Mouse (Mus musculus) heart, embryonic 14.5 days (tissue): ENCODE measurements around the gene Olfr553. TPM values are rescaled to one million over a fixed set of nuclear protein-coding genes. Genes with fewer than 3 reads are reported as not detected.
"Not testable (repeated sequence)": the region's sequence is repeated elsewhere in the genome, so short reads cannot be mapped to it uniquely, and the experiment has no call there.

Source experiments
- ATAC-seq: fragments of 200-750 bp; cut with Nextera tagmentation; 2 replicates; pipeline ENCODE4 v1.8.0; 2017; ENCODE audit warnings: low read depth, moderate TSS enrichment; ENCODE audit not compliant: insufficient number of reproducible peaks, insufficient read depth, low FRiP score
- H3K27ac ChIP-seq, 2 experiments: fragments of 200-500 bp in 1 of 2; fragments of 300-500 bp in 1 of 2; sonication (generic) in 1 of 2; replicated peaks in 1 of 2; 2 replicates each; pipeline ENCODE4 v1.5.1; 2012 to 2014; ENCODE audit warnings: low read depth in 2 of 2, low read length in 2 of 2, control low read depth in 1 of 2, mild to moderate bottlenecking in 1 of 2, mixed read lengths in 1 of 2; ENCODE audit not compliant: control insufficient read depth in 1 of 2, insufficient read depth in 1 of 2
- H3K27me3 ChIP-seq: fragments of 300-500 bp; sonication (generic); 2 replicates; pipeline ENCODE4 v1.6.1; 2014; ENCODE audit warnings: mild to moderate bottlenecking, low read length, control low read depth; ENCODE audit not compliant: control insufficient read depth, insufficient read depth
- H3K36me3 ChIP-seq: fragments of 300-500 bp; sonication (generic); 2 replicates; pipeline ENCODE4 v1.6.1; 2014; ENCODE audit warnings: mild to moderate bottlenecking, control low read depth, low read length, mixed read lengths; ENCODE audit not compliant: control insufficient read depth, insufficient read depth
- H3K4me1 ChIP-seq, 2 experiments: fragments of 200-500 bp in 1 of 2; fragments of 300-500 bp in 1 of 2; sonication (generic) in 1 of 2; 2 replicates each; pipeline ENCODE4 v1.6.1; 2012 to 2014; ENCODE audit warnings: low read length in 2 of 2, control low read depth in 1 of 2, mixed read lengths in 1 of 2; ENCODE audit not compliant: control insufficient read depth in 2 of 2, insufficient read depth in 2 of 2
- H3K4me2 ChIP-seq: fragments of 300-500 bp; sonication (generic); 2 replicates; pipeline ENCODE4 v1.6.1; 2014; ENCODE audit warnings: mild to moderate bottlenecking, low read length
- H3K4me3 ChIP-seq, 2 experiments: fragments of 200-500 bp in 1 of 2; fragments of 300-500 bp in 1 of 2; sonication (generic) in 1 of 2; 2 replicates each; pipeline ENCODE4 v1.5.1; 2012 to 2014; ENCODE audit warnings: low read length in 2 of 2, mild to moderate bottlenecking in 2 of 2, control low read depth in 1 of 2, low read depth in 1 of 2, moderate library complexity in 1 of 2; ENCODE audit not compliant: control insufficient read depth in 1 of 2, insufficient read depth in 1 of 2
- H3K9ac ChIP-seq: fragments of 300-500 bp; sonication (generic); 2 replicates; pipeline ENCODE4 v1.6.1; 2014; ENCODE audit warnings: mild to moderate bottlenecking, low read length
- H3K9me3 ChIP-seq: fragments of 300-500 bp; sonication (generic); 2 replicates; pipeline ENCODE4 v1.6.1; 2016; ENCODE audit warnings: low read length, control low read depth; ENCODE audit not compliant: control insufficient read depth
- WGBS: fragments of 180-500 bp; shearing (Covaris S2); extraction: QIAGEN DNeasy Blood & Tissue Kit; methylation state at CpG from one replicate; pipeline ENCODE4 v1.1.7; 2014; 5-methylcytosine and 5-hydroxymethylcytosine counted together
- polyA plus RNA-seq: library from polyadenylated mRNA; unstranded; fragments of >200 nt; fragmentation: Nextera tagmentation; extraction: Ambion mirVana; gene quantifications from 2 replicates; pipeline ENCODE4 v1.2.1, GENCODE M21; 2014

Olfr553 gene
- polyA plus RNA-seq, result not detected in 2 replicates

DNA sequence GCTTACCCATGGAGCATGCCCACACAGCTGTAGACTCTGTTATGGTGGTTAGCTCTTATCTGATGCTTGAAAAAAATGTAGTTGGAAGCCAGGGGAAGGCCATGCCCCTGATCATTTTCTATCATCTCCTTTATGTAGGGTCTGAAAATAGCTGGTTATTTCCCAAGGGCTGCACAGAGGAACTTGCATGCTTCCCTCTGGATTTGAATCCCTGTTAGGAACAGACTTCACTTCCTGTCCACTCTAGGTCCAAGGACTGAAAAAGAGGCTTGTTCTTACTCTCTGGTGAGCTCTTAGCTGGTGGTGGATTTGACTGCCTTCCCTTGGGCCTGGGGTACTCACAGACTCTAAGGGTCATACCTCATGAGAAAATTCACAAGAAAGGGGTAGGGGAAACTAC is at the start of gene Olfr553:
TSS of gene Olfr553 (minus strand) at position 101 of the 400 bp plus-strand sequence.
- ATAC-seq, result no peak
- Histone ChIP-seq H3K36me3 (no peaks in the 10 kb centered on the region), H3K4me2 (no peak within 1 kb of the TSS), H3K4me1 (no peaks in the 10 kb centered on the region), H3K9me3 (no peaks in the 10 kb centered on the region), H3K4me3 (no peak within 1 kb of the TSS), H3K9ac (no peak within 1 kb of the TSS), H3K27ac (no peak within 1 kb of the TSS), H3K27me3 (no peaks in the 10 kb centered on the region)

DNA sequence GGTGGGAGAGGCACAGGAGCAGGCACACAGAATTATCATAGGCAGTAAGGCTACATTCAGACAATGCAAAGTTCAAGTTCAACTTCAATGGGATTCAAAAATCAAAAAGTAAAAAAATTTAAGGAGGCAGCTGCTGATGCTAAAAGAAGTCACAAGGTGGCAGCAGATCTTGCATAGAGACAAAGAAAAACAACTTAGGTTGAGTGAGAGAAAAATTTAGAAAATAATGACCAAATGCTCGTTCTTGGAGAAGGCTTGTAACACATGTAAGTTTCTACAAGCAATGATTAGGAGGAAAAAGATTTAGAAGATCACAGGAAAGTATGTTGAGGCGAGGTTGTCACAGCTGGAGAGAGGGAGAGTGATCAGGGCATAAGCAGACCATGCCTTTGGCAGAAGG is 47.4 kb upstream of the Olfr553 start:
- H3K36me3 ChIP-seq, result no peaks in the 10 kb centered on the region
- no peaks in the 10 kb centered on the region for H3K4me1 ChIP-seq
- no peaks in the 10 kb centered on the region for H3K9me3 ChIP-seq
- no peaks in the 10 kb centered on the region for H3K27me3 ChIP-seq
- no peak overlapping the region for H3K27ac ChIP-seq
- H3K4me3 ChIP-seq, result no peak overlapping the region
- no peak overlapping the region for H3K9ac ChIP-seq
- ATAC-seq, result no peak
- WGBS, result 26% methylated on average over 2 of the region's 2 CpGs
- H3K4me2 ChIP-seq, result no peak overlapping the region

DNA sequence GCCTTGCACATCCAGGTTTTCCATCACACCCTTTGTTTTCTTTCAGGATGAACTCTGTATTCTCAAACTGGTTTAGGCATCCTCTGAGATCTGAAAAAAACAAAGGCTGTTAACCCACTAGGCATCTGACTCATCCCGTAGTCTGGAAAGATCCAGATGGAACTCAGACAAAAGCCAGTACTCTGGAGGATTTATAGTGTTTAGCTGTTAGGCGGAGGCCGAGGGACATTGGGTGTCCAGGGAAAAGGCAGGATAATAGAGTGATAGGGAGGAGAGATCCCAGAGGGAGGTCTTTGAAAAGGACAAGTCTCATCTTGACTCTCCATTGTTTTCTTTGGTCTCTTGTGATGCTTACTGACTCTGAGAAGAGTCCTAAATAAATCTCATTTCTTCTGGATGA is 46.6 kb upstream of the Olfr553 start, which contains the start of gene Olfr556:
TSS of gene Olfr556 (plus strand) at position 301 of the 400 bp plus-strand sequence.
- 74% methylated on average over 3 of the region's 3 CpGs for WGBS
- ATAC-seq, result no peak

DNA sequence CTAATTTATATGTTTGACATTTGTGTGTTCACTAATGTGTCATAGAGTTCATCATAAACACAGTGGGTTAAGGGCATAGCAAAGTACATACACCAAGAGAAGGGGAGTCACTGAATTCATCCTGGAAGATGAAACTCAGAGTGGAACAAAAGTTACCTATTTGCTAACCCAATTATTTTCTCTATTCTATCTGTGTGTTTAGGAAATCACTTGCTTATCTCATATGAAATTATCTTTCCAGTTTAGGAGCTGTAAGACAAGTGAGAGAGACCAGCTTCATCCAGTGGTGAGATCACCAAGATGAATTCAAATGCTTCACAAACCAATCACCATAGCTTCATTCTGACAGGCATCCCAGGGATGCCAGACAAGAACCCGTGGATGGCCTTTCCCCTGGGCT is 40.5 kb upstream of the Olfr553 start, which contains the start of gene Olfr555:
TSS of gene Olfr555 (plus strand) at position 301 of the 400 bp plus-strand sequence.
- WGBS, result 57% methylated on average over 1 of the region's 1 CpGs
- ATAC-seq, result no peak
- no peaks in the 10 kb centered on the region for H3K27me3 ChIP-seq
- H3K4me2 ChIP-seq, result no peak within 1 kb of the TSS
- no peak within 1 kb of the TSS for H3K27ac ChIP-seq
- no peaks in the 10 kb centered on the region for H3K36me3 ChIP-seq
- no peak within 1 kb of the TSS for H3K4me3 ChIP-seq
- no peak within 1 kb of the TSS for H3K9ac ChIP-seq
- no peaks in the 10 kb centered on the region for H3K9me3 ChIP-seq
- H3K4me1 ChIP-seq, result no peaks in the 10 kb centered on the region

More for the DNA sequence above, 46.6 kb upstream of the Olfr553 start, which contains the start of gene Olfr556:
- H3K4me3 ChIP-seq, result no peak within 1 kb of the TSS
- no peaks in the 10 kb centered on the region for H3K27me3 ChIP-seq
- no peak within 1 kb of the TSS for H3K4me2 ChIP-seq
- no peaks in the 10 kb centered on the region for H3K36me3 ChIP-seq
- no peak within 1 kb of the TSS for H3K27ac ChIP-seq
- no peaks in the 10 kb centered on the region for H3K9me3 ChIP-seq
- no peak within 1 kb of the TSS for H3K9ac ChIP-seq
- H3K4me1 ChIP-seq, result no peaks in the 10 kb centered on the region

DNA sequence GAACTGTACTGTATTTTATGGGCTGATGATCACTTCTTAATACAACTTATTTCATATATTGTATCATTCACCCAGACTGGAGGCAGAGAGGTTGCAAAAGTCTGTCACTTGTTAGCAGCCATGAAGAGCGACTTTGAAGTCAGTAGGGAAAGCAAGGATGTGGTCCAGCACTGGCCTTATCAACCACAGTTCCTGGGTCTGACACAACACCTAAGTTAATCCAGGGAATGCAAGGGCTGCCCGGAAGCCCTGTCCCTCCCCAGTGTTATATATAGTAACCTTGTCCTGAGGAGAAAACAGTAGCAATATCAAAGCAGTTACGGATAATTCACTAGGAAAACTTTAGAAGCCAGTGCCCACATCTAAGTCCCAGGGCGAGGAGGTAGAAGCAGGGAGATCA is 26.9 kb upstream of the Olfr553 start:
- H3K27ac ChIP-seq, H3K4me3 ChIP-seq, H3K36me3 ChIP-seq, H3K9ac ChIP-seq, H3K4me2 ChIP-seq, ATAC-seq, H3K9me3 ChIP-seq, H3K27me3 ChIP-seq, H3K4me1 ChIP-seq: not testable (repeated sequence)
- 35% methylated on average over 3 of the region's 4 CpGs for WGBS

DNA sequence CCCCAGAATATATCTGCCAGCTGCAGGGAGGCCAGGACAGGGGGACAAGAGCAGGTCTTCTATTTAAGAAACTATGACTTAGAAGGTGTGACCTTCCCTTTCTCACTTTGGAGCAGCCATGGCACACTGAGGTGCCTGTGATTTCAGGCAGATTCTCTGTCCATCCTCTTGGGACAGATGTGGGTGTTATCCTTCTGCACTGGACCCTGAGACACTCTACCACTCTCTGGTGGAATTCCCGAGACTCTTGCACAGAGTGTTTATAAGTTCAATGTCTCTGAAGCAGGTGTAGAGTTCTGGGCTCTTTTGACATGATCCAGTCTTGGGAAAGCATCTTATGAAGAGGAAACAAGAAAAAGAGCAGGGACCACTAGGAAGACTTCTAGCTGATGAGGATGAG is 20.1 kb upstream of the Olfr553 start, which contains the start of gene Olfr554:
TSS of gene Olfr554 (plus strand) at position 301 of the 400 bp plus-strand sequence.
- no peak for ATAC-seq
- Histone ChIP-seq H3K36me3 (no peaks in the 10 kb centered on the region), H3K4me2 (no peak within 1 kb of the TSS), H3K27ac (no peak within 1 kb of the TSS), H3K4me3 (no peak within 1 kb of the TSS), H3K4me1 (no peaks in the 10 kb centered on the region), H3K9ac (no peak within 1 kb of the TSS), H3K9me3 (no peaks in the 10 kb centered on the region), H3K27me3 (no peaks in the 10 kb centered on the region)
- WGBS, result 46% methylated on average over 1 of the region's 1 CpGs

DNA sequence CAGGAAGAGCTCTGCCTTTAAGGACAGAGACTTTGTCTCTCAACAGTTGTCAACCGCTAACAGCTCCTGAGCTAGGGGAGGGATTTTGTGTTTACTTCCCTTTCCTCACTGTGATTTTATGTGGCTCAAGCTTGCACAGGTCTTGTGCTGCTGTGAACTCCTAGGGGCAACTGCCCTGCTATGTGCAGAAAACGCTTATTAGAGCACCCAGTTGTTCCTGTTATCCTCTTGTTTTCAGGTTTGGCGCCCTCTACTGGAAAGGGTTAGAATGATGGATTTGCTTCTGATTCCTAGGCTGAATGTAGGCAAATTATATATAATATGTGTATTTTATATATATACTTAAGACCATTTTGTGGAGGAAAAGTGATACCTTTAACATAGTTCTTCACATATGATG is 18.6 kb upstream of the Olfr553 start:
- H3K9me3 ChIP-seq, result no peaks in the 10 kb centered on the region

DNA sequence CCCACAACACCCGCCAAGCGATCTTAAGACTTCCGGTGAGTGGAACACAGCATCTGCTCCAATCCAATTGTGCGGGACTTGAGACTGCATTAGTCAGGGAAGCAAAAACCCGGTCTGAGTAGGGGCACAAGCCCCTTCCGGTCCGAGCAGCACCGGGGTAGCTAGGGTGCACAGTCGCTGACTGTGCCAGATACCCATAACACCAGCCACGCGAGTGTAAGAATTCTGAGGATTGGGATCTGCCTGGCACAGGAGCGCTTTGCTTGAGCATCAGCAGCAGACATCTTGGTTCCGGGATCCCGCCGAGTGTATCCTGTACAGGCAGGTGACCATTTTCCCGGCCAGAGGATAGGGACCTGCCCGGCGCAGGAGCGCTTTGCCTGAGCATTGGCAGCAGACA is 2.4 kb upstream of the Olfr553 start:
- not testable (repeated sequence) for H3K27ac ChIP-seq, H3K36me3 ChIP-seq, ATAC-seq, H3K4me3 ChIP-seq, H3K9ac ChIP-seq, H3K4me2 ChIP-seq, H3K4me1 ChIP-seq, H3K27me3 ChIP-seq, H3K9me3 ChIP-seq
- 82% methylated on average over 15 of the region's 19 CpGs for WGBS

More for the DNA sequence above, 18.6 kb upstream of the Olfr553 start:
- Histone ChIP-seq H3K4me1 (no peaks in the 10 kb centered on the region), H3K27me3 (no peaks in the 10 kb centered on the region), H3K27ac (no peak overlapping the region), H3K36me3 (no peaks in the 10 kb centered on the region), H3K4me2 (no peak overlapping the region), H3K4me3 (no peak overlapping the region), H3K9ac (no peak overlapping the region)
- 33% methylated on average over 3 of the region's 3 CpGs for WGBS
- ATAC-seq, result no peak
